Mouse (Mus musculus): ENCODE results near the gene Atp1b2. TPM values are rescaled to one million over a fixed set of nuclear protein-coding genes. Genes with fewer than 3 reads are reported as not detected.
A peak's percentile ranks its signal among the peaks of the same experiment; 100 is the strongest.

The Atp1b2 gene
- polyA plus RNA-seq, 1 experiment: 23.5 TPM

- DNase-seq (ENCODE audit: low spot score): no peak
These were observed 25.1 kb downstream of the Atp1b2 start for GRCm38 (mm10) chr11:69580572-69581146.

- DNase-seq (ENCODE audit: low spot score): peak; percentile 70
These were observed 25.6 kb downstream of the Atp1b2 start, which contains the start of the genes Wrap53 and Trp53 for GRCm38 (mm10) chr11:69580091-69580514. Wrap53 (minus strand) TSS chr11:69580255. Trp53 (plus strand) TSS chr11:69580359.

GRCm38 (mm10) chr11:69579128-69580017 is 26.4 kb downstream of the Atp1b2 start:
- peak; percentile 96 for DNase-seq (ENCODE audit: low spot score)

- no peak for DNase-seq (ENCODE audit: low spot score)
These were observed 27.4 kb downstream of the Atp1b2 start for GRCm38 (mm10) chr11:69578301-69578700.

GRCm38 (mm10) chr11:69576307-69576706 is 29.4 kb downstream of the Atp1b2 start:
- no peak for DNase-seq (ENCODE audit: low spot score)

GRCm38 (mm10) chr11:69575220-69575619 is 30.5 kb downstream of the Atp1b2 start:
- no peak for DNase-seq (ENCODE audit: low spot score)

- DNase-seq (ENCODE audit: low spot score): no peak
These were observed 40.6 kb downstream of the Atp1b2 start for GRCm38 (mm10) chr11:69565131-69565530.

- no peak for DNase-seq (ENCODE audit: low spot score)
These were observed 41.4 kb downstream of the Atp1b2 start for GRCm38 (mm10) chr11:69564391-69564790.

GRCm38 (mm10) chr11:69563373-69563772 is 42.4 kb downstream of the Atp1b2 start:
- no peak for DNase-seq (ENCODE audit: low spot score)

- no peak for DNase-seq (ENCODE audit: low spot score)
These were observed 44.6 kb downstream of the Atp1b2 start for GRCm38 (mm10) chr11:69560896-69561854.

GRCm38 (mm10) chr11:69559851-69560765 is 45.6 kb downstream of the Atp1b2 start, which contains the start of gene Efnb3:
Efnb3 (minus strand) TSS chr11:69560205.
- DNase-seq (ENCODE audit: low spot score): no peak

- DNase-seq (ENCODE audit: low spot score): no peak
These were observed 46.6 kb downstream of the Atp1b2 start for GRCm38 (mm10) chr11:69559183-69559582.

- no peak for DNase-seq (ENCODE audit: low spot score)
These were observed 47.0 kb downstream of the Atp1b2 start for GRCm38 (mm10) chr11:69558756-69559155.

GRCm38 (mm10) chr11:69557381-69557958 is 48.3 kb downstream of the Atp1b2 start:
- no peak for DNase-seq (ENCODE audit: low spot score)

- DNase-seq (ENCODE audit: low spot score): no peak
These were observed 51.1 kb downstream of the Atp1b2 start for GRCm38 (mm10) chr11:69554539-69555140.

- DNase-seq (ENCODE audit: low spot score): no peak
These were observed 52.4 kb downstream of the Atp1b2 start for GRCm38 (mm10) chr11:69553341-69553721.

- no peak for DNase-seq (ENCODE audit: low spot score)
These were observed 53.0 kb downstream of the Atp1b2 start for GRCm38 (mm10) chr11:69552622-69553340.

- DNase-seq (ENCODE audit: low spot score): no peak
These were observed 54.4 kb downstream of the Atp1b2 start for GRCm38 (mm10) chr11:69551310-69551709.
